In the genomic region with DNA sequence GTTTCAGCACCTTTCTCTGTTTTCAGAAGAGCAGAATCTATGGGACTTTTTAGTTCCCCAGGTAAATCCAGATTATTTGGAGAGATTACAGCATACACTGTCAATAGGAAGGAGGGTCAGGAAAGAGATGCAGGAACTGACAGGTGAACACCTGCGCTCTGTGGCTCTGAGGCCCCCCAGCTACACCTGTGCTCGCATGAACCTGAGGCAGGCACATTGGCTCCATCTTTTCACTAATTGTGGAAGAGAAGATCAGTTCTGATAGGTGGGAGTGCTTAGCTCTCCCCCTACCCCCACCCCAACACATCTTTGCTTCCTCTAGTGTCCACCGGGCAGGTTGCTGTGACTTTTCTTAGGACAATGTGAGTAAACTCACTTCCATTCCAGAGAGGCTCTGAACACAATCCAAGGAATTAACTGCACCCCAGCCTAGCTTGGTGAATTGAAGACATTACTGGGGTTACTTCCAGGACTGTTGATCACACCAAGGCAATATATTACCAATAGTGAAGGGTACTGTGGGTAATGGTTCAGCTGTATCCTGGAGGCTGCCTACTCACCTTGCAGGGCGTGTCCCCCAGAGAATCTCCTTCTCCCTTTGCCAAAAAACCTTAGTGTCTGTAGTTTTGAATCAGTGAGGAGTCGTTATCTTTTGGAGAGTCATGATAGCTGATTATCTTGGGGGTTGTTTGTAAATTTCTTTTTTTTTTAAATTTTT, we compare ENCODE assay signal across 11 mouse cellular contexts. TPM values are rescaled to one million over a fixed set of nuclear protein-coding genes. Genes with fewer than 3 reads are reported as not detected.
DNase-seq lines count a peak whose midpoint lies in the region; ATAC-seq and TF ChIP-seq lines count a peak whose summit lies in the region.
"Had no signal": no experiment of that assay in that cellular context is flagged by ENCODE, and none has a peak within 500 bp of the region (broad histone marks: within the 10 kb centered on the region; RNA-seq: fewer than 3 reads in every experiment).

No protein-coding gene starts in this region.

- H3K4me1 ChIP-seq in heart, postnatal 0 days (ENCODE audit: control insufficient read depth, insufficient read depth): peaks cover 11% of the 10 kb centered on the region
- H3K4me1 ChIP-seq in CH12.LX (ENCODE audit: control insufficient read depth in 1 of 2, insufficient read depth in 2 of 2): peaks cover 10 to 25% of the 10 kb centered on the region in 2 experiments
- H3K4me1 ChIP-seq in embryonic fibroblast, embryonic 13.5 days (ENCODE audit: control insufficient read depth, insufficient read depth, low read length): peaks cover 2% of the 10 kb centered on the region

- in situ Hi-C loops in CH12.LX (cut with MboI; ENCODE audit: low pct_ligation_motif_present, low pct_unique_long_range_greater_than_20kb, low sequenced_read_pairs): no loop called here

- no peaks in the 10 kb centered on the region for H3K27me3 ChIP-seq in heart, postnatal 0 days (ENCODE audit: control insufficient read depth, insufficient read depth, low read length)
- no peaks in the 10 kb centered on the region for H3K27me3 ChIP-seq in CH12.LX (replicated peaks)

- H3K27ac ChIP-seq in heart, postnatal 0 days (ENCODE audit: low read depth): peak overlapping the region; percentile 84
- peak overlapping the region; percentile 88 for H3K27ac ChIP-seq in CH12.LX (ENCODE audit: insufficient read depth, low read depth)
- peak overlapping the region; percentile 38 for H3K27ac ChIP-seq in embryonic fibroblast, embryonic 13.5 days (ENCODE audit: insufficient read depth, low read length)

- 79% methylated on average over 5 of the region's 5 CpGs for WGBS in heart, postnatal 0 days

- no peaks in the 10 kb centered on the region for H3K36me3 ChIP-seq in heart, postnatal 0 days (replicated peaks; ENCODE audit: control insufficient read depth, insufficient read depth, low read length)
- no peaks in the 10 kb centered on the region for H3K36me3 ChIP-seq in CH12.LX (replicated peaks in 1 of 2; ENCODE audit: control insufficient read depth in 1 of 2, insufficient read depth in 1 of 2, low read length in 1 of 2)

- no peak; the same call in 1 of the 2 replicates for TF ChIP-seq POLR2A in CH12.LX (IDR thresholded peaks at IDR 0.05; ENCODE audit: low read depth, low read length)
- TF ChIP-seq POLR2A in embryonic fibroblast, embryonic 13.5 days (IDR thresholded peaks at IDR 0.05; ENCODE audit: low read depth, low read length): no peak

- intact Hi-C loops in heart, postnatal 25 days (cut with DNase I): no loop called here

- no peak for TF ChIP-seq EP300 in heart, postnatal 0 days (IDR thresholded peaks at IDR 0.05; ENCODE audit: low read depth)
- no peak for TF ChIP-seq EP300 in CH12.LX (IDR thresholded peaks at IDR 0.05; ENCODE audit: low read length)

- H3K4me2 ChIP-seq in heart, postnatal 0 days (ENCODE audit: low read depth, low read length): no peak overlapping the region; the same call in 1 of the 2 replicates
- H3K4me2 ChIP-seq in CH12.LX (ENCODE audit: insufficient read depth, low read depth, poor library complexity, severe bottlenecking): peak overlapping the region; percentile 75

- H3K4me3 ChIP-seq in heart, postnatal 0 days (ENCODE audit: low read depth, low read length): no peak overlapping the region
- peak overlapping the region in 2 of 3 experiments; percentile 4 to 5 for H3K4me3 ChIP-seq in CH12.LX (replicated peaks in 1 of 3; ENCODE audit: low read depth in 2 of 3, low read length in 2 of 3, poor library complexity in 1 of 3)
- no peak overlapping the region for H3K4me3 ChIP-seq in embryonic fibroblast, embryonic 13.5 days (ENCODE audit: insufficient read depth, low read length)

- TF ChIP-seq CTCF in heart, postnatal 0 days (IDR thresholded peaks at IDR 0.05; ENCODE audit: low read depth): no peak
- TF ChIP-seq CTCF in CH12.LX (conservative IDR thresholded peaks at IDR 0.05 in 1 of 2, IDR thresholded peaks at IDR 0.05 in 1 of 2; ENCODE audit: low read depth in 2 of 2, low read length in 2 of 2): no peak
- TF ChIP-seq CTCF in embryonic fibroblast, embryonic 13.5 days (IDR thresholded peaks at IDR 0.05; ENCODE audit: borderline replicate concordance, insufficient read depth, low read length): no peak

- dilution Hi-C loops in CH12.LX (cut with MboI; ENCODE audit: extremely low pct_ligation_motif_present, extremely low pct_unique_long_range_greater_than_20kb, low sequenced_read_pairs): no loop called here

- no peaks in the 10 kb centered on the region for H3K9me3 ChIP-seq in heart, postnatal 0 days (replicated peaks; ENCODE audit: control insufficient read depth, low read length)
- H3K9me3 ChIP-seq in CH12.LX (replicated peaks; ENCODE audit: low read length): peaks cover 4% of the 10 kb centered on the region

- no peak for ATAC-seq in heart, postnatal 0 days (ENCODE audit: insufficient read depth, low read depth)
- 0 out of 2 replicates have a peak, but pooled peaks have one; percentile 10 for ATAC-seq in megakaryocyte-erythroid progenitor cell, adult 5-6 weeks (replicated peaks; ENCODE audit: low FRiP score, low TSS enrichment, poor library complexity, severe bottlenecking)
- no peak for ATAC-seq in activated CD4-positive, CD25-positive, alpha-beta regulatory T cell, adult 4 months
- ATAC-seq in cerebellum, adult (ENCODE audit: insufficient number of reproducible peaks, low FRiP score, low TSS enrichment): no peak

- H3K9ac ChIP-seq in heart, postnatal 0 days (replicated peaks; ENCODE audit: low read depth, low read length): no peak overlapping the region
- peak overlapping the region; percentile 6; the same call in 1 of the 2 replicates for H3K9ac ChIP-seq in CH12.LX (ENCODE audit: insufficient read depth, low read depth)

- TF ChIP-seq RAD21 in CH12.LX (IDR thresholded peaks at IDR 0.05; ENCODE audit: low read depth, low read length): no peak; the same call in 1 of the 2 replicates

- H3K79me2 ChIP-seq in CH12.LX (replicated peaks; ENCODE audit: control insufficient read depth, extremely low read depth, insufficient read depth, poor library complexity, severe bottlenecking): no peaks in the 10 kb centered on the region

- no peak for DNase-seq in heart, postnatal 0 days (ENCODE audit: low spot score)
- no peak for DNase-seq in heart, postnatal 25 days (ENCODE audit: low spot score)
- DNase-seq in CH12.LX (ENCODE audit: extremely low read depth) (no peak), MN1 (ENCODE audit: low spot score) (no peak)
- DNase-seq: cerebellum, postnatal 25 days; retina, postnatal 1 day had no signal

TF ChIP-seq in CH12.LX, 34 proteins besides CTCF, POLR2A, EP300 and RAD21 (continues in another document):
- TF ChIP-seq MYC (IDR thresholded peaks at IDR 0.05; ENCODE audit: low read depth, low read length): no peak
- TF ChIP-seq TCF12 (IDR thresholded peaks at IDR 0.05; ENCODE audit: low read depth, low read length): no peak
- no peak for TF ChIP-seq NELFE (IDR thresholded peaks at IDR 0.05; ENCODE audit: low read depth, low read length)
- TF ChIP-seq HCFC1 (IDR thresholded peaks at IDR 0.05; ENCODE audit: low read depth, low read length): no peak
- no peak for TF ChIP-seq PAX5 (IDR thresholded peaks at IDR 0.05; ENCODE audit: low read length)
- peak; percentile 7; the same call in 1 of the 2 replicates for TF ChIP-seq SMC3 (IDR thresholded peaks at IDR 0.05; ENCODE audit: low read depth, low read length)
- TF ChIP-seq ZMIZ1 (IDR thresholded peaks at IDR 0.05; ENCODE audit: low read depth, low read length): peak; percentile 49
- TF ChIP-seq SIN3A (IDR thresholded peaks at IDR 0.05; ENCODE audit: low read length): peak; percentile 8; the same call in 1 of the 2 replicates
- TF ChIP-seq E2F4 (IDR thresholded peaks at IDR 0.05; ENCODE audit: insufficient replicate concordance, low read depth, low read length): no peak

RNA-seq across cellular contexts. Expression of a gene that starts 13.7 kb away (rescaled TPM):
- total RNA-seq in heart, postnatal 0 days (2014; rRNA removed; ENCODE audit: low replicate concordance): 3.7 and 5.2 TPM in 2 replicates
- 3.9 and 5.2 TPM in 2 replicates for polyA plus RNA-seq in heart, postnatal 0 days (2015; fragmentation: Nextera tagmentation; extraction: Ambion mirVana)
- 1 to 10 TPM; 3.2 to 3.8 TPM for total RNA-seq in heart, postnatal 25 days (2021)
- 209 and 215 TPM in 2 replicates for total RNA-seq in CH12.LX (2012; rRNA removed)
- total RNA-seq in CH12.LX (2014; rRNA removed): 211 and 241 TPM in 2 replicates
- polyA plus RNA-seq in CH12.LX (2012; ENCODE audit: insufficient read length, low read depth): 112 TPM in 2 replicates
- polyA plus RNA-seq in embryonic fibroblast, embryonic 13.5 days (2011; ENCODE audit: insufficient read length, low read depth, missing spikeins): 7.4 and 7.7 TPM in 2 replicates
- 0.66 and 3.7 TPM in 2 replicates for total RNA-seq in megakaryocyte-erythroid progenitor cell, adult 5-6 weeks (2014; fragmentation: Nextera tagmentation)
- total RNA-seq in megakaryocyte-erythroid progenitor cell, adult 5-6 weeks (2017): 1.4 and 8.3 TPM in 2 replicates
- polyA plus RNA-seq in activated CD4-positive, CD25-positive, alpha-beta regulatory T cell, adult 4 months (2017; shearing (Covaris generic)): 100 to 1,000 TPM; 893 to 932 TPM

RNA-seq across cellular contexts. Expression of a gene that starts 38.1 kb away (rescaled TPM):
- total RNA-seq in heart, postnatal 0 days (2014; rRNA removed; ENCODE audit: low replicate concordance): 0.31 TPM in 1 of 2 replicates, not detected in the other
- polyA plus RNA-seq in heart, postnatal 0 days (2015; fragmentation: Nextera tagmentation; extraction: Ambion mirVana): 0.18 and 0.33 TPM in 2 replicates
- under 1 TPM; 0.13 to 0.28 TPM for total RNA-seq in heart, postnatal 25 days (2021)
- total RNA-seq in CH12.LX (2012; rRNA removed) (not detected in 2 replicates), CH12.LX (2014; rRNA removed) (not detected in 2 replicates)
- polyA plus RNA-seq in CH12.LX (2012; ENCODE audit: insufficient read length, low read depth): not detected in 2 replicates
- not detected in 2 replicates for polyA plus RNA-seq in embryonic fibroblast, embryonic 13.5 days (2011; ENCODE audit: insufficient read length, low read depth, missing spikeins)
- total RNA-seq in megakaryocyte-erythroid progenitor cell, adult 5-6 weeks (2014; fragmentation: Nextera tagmentation): 0.64 TPM in 1 of 2 replicates, not detected in the other
- 0.23 and 2.5 TPM in 2 replicates for total RNA-seq in megakaryocyte-erythroid progenitor cell, adult 5-6 weeks (2017)
- 100 to 1,000 TPM; 280 to 284 TPM for polyA plus RNA-seq in activated CD4-positive, CD25-positive, alpha-beta regulatory T cell, adult 4 months (2017; shearing (Covaris generic))
- total RNA-seq: gastrocnemius, postnatal 14 days had no signal

RNA-seq across cellular contexts. Expression of a gene that starts 58.0 kb away (rescaled TPM):
- 0.61 and 2.5 TPM in 2 replicates for total RNA-seq in heart, postnatal 0 days (2014; rRNA removed; ENCODE audit: low replicate concordance)
- polyA plus RNA-seq in heart, postnatal 0 days (2015; fragmentation: Nextera tagmentation; extraction: Ambion mirVana): 0.41 and 0.51 TPM in 2 replicates
- total RNA-seq in heart, postnatal 25 days (2021): under 1 TPM; 0.55 to 0.89 TPM
- total RNA-seq in CH12.LX (2012; rRNA removed) (6.3 and 7.7 TPM in 2 replicates), CH12.LX (2014; rRNA removed) (3.3 and 3.4 TPM in 2 replicates)
- 3.5 and 4.1 TPM in 2 replicates for polyA plus RNA-seq in CH12.LX (2012; ENCODE audit: insufficient read length, low read depth)
- polyA plus RNA-seq in embryonic fibroblast, embryonic 13.5 days (2011; ENCODE audit: insufficient read length, low read depth, missing spikeins): 2.2 and 4.2 TPM in 2 replicates
- 7.4 and 9.3 TPM in 2 replicates for total RNA-seq in megakaryocyte-erythroid progenitor cell, adult 5-6 weeks (2014; fragmentation: Nextera tagmentation)
- total RNA-seq in megakaryocyte-erythroid progenitor cell, adult 5-6 weeks (2017): 6.5 and 11.6 TPM in 2 replicates
- 10 to 100 TPM; 61.2 to 85.7 TPM for polyA plus RNA-seq in activated CD4-positive, CD25-positive, alpha-beta regulatory T cell, adult 4 months (2017; shearing (Covaris generic))

Comparison
In these comparisons a context has a peak if more than half of its experiments do, and no peak if none do; other contexts are left out.
1. H3K27ac ChIP-seq: peak in every context shown above with its lines; median percentile 88 in CH12.LX; 84 in heart, postnatal 0 days; 38 in embryonic fibroblast, embryonic 13.5 days.
2. H3K4me3 ChIP-seq: peak in CH12.LX (2 of 3); none in heart, postnatal 0 days (single experiment) and embryonic fibroblast, embryonic 13.5 days (single experiment).
3. RNA of a gene that starts 13.7 kb away (total RNA-seq): 209 to 241 TPM in CH12.LX; 0.66 to 8.3 TPM in megakaryocyte-erythroid progenitor cell, adult 5-6 weeks, 3.7 to 5.2 TPM in heart, postnatal 0 days and 3.2 to 3.8 TPM in heart, postnatal 25 days; every median in the first group is over 10 times any median in the second.